Mouse (Mus musculus): ENCODE results near the gene Bicc1. TPM values are rescaled to one million over a fixed set of nuclear protein-coding genes. Genes with fewer than 3 reads are reported as not detected.

The Bicc1 gene
- polyA plus RNA-seq, 1 experiment from 2014 or later, result 6.4 TPM

GRCm38 (mm10) chr10:71114260-71114920 lies 45.1 kb downstream of the Bicc1 start:
- ATAC-seq, result no peak
- no peak for TF ChIP-seq CTCF (IDR thresholded peaks at IDR 0.05; ENCODE audit: low read depth)
- Histone ChIP-seq H3K27me3 (replicated peaks; ENCODE audit: control insufficient read depth, insufficient read depth, low read length) (no peaks in the 10 kb centered on the region), H3K9me3 (ENCODE audit: control insufficient read depth) (no peaks in the 10 kb centered on the region), H3K4me1 (replicated peaks; ENCODE audit: control insufficient read depth, insufficient read depth, low read length) (no peaks in the 10 kb centered on the region), H3K27ac (ENCODE audit: low read depth, low read length) (no peak overlapping the region), H3K9ac (ENCODE audit: low read depth, low read length) (no peak overlapping the region), H3K4me2 (replicated peaks; ENCODE audit: low read depth) (no peak overlapping the region), H3K4me3 (ENCODE audit: low read depth, low read length) (no peak overlapping the region), H3K36me3 (ENCODE audit: control insufficient read depth, insufficient read depth) (no peaks in the 10 kb centered on the region)
- WGBS, result 65% methylated on average over 10 of the region's 10 CpGs

- no peaks in the 10 kb centered on the region for H3K9me3 ChIP-seq (ENCODE audit: control insufficient read depth)
- no peak overlapping the region for H3K4me2 ChIP-seq (replicated peaks; ENCODE audit: low read depth)
- H3K4me3 ChIP-seq (ENCODE audit: low read depth, low read length), result no peak overlapping the region
- no peak for TF ChIP-seq CTCF (IDR thresholded peaks at IDR 0.05; ENCODE audit: low read depth)
- no peaks in the 10 kb centered on the region for H3K4me1 ChIP-seq (replicated peaks; ENCODE audit: control insufficient read depth, insufficient read depth, low read length)
- no peak for ATAC-seq
- 95% methylated on average over 9 of the region's 9 CpGs for WGBS
- H3K36me3 ChIP-seq (ENCODE audit: control insufficient read depth, insufficient read depth), result no peaks in the 10 kb centered on the region
- H3K9ac ChIP-seq (ENCODE audit: low read depth, low read length), result no peak overlapping the region
- no peak overlapping the region for H3K27ac ChIP-seq (ENCODE audit: low read depth, low read length)
- no peaks in the 10 kb centered on the region for H3K27me3 ChIP-seq (replicated peaks; ENCODE audit: control insufficient read depth, insufficient read depth, low read length)
These were observed 52.9 kb downstream of the Bicc1 start for GRCm38 (mm10) chr10:71106491-71107205.

- ATAC-seq, result no peak
- H3K27ac ChIP-seq (ENCODE audit: low read depth, low read length), result no peak overlapping the region
- H3K4me1 ChIP-seq (replicated peaks; ENCODE audit: control insufficient read depth, insufficient read depth, low read length), result no peaks in the 10 kb centered on the region
- H3K36me3 ChIP-seq (ENCODE audit: control insufficient read depth, insufficient read depth), result no peaks in the 10 kb centered on the region
- no peaks in the 10 kb centered on the region for H3K9me3 ChIP-seq (ENCODE audit: control insufficient read depth)
- H3K9ac ChIP-seq (ENCODE audit: low read depth, low read length), result no peak overlapping the region
- H3K27me3 ChIP-seq (replicated peaks; ENCODE audit: control insufficient read depth, insufficient read depth, low read length), result no peaks in the 10 kb centered on the region
- H3K4me2 ChIP-seq (replicated peaks; ENCODE audit: low read depth), result no peak overlapping the region
- WGBS, result 67% methylated on average over 6 of the region's 6 CpGs
- H3K4me3 ChIP-seq (ENCODE audit: low read depth, low read length), result no peak overlapping the region
- no peak for TF ChIP-seq CTCF (IDR thresholded peaks at IDR 0.05; ENCODE audit: low read depth)
These were observed 54.7 kb downstream of the Bicc1 start for GRCm38 (mm10) chr10:71104791-71105190.

- H3K9ac ChIP-seq (ENCODE audit: low read depth, low read length), result no peak overlapping the region
- no peak for TF ChIP-seq CTCF (IDR thresholded peaks at IDR 0.05; ENCODE audit: low read depth)
- ATAC-seq, result no peak
- no peak overlapping the region for H3K4me2 ChIP-seq (replicated peaks; ENCODE audit: low read depth)
- H3K9me3 ChIP-seq (ENCODE audit: control insufficient read depth), result no peaks in the 10 kb centered on the region
- WGBS, result 88% methylated on average over 8 of the region's 8 CpGs
- H3K27me3 ChIP-seq (replicated peaks; ENCODE audit: control insufficient read depth, insufficient read depth, low read length), result no peaks in the 10 kb centered on the region
- H3K27ac ChIP-seq (ENCODE audit: low read depth, low read length), result no peak overlapping the region
- no peak overlapping the region for H3K4me3 ChIP-seq (ENCODE audit: low read depth, low read length)
- H3K4me1 ChIP-seq (replicated peaks; ENCODE audit: control insufficient read depth, insufficient read depth, low read length), result no peaks in the 10 kb centered on the region
- H3K36me3 ChIP-seq (ENCODE audit: control insufficient read depth, insufficient read depth), result no peaks in the 10 kb centered on the region
These were observed 58.5 kb downstream of the Bicc1 start for GRCm38 (mm10) chr10:71100815-71101499.

- Histone ChIP-seq H3K27ac (ENCODE audit: low read depth, low read length) (no peak overlapping the region), H3K4me2 (replicated peaks; ENCODE audit: low read depth) (no peak overlapping the region), H3K27me3 (replicated peaks; ENCODE audit: control insufficient read depth, insufficient read depth, low read length) (no peaks in the 10 kb centered on the region), H3K9ac (ENCODE audit: low read depth, low read length) (no peak overlapping the region), H3K36me3 (ENCODE audit: control insufficient read depth, insufficient read depth) (no peaks in the 10 kb centered on the region), H3K4me1 (replicated peaks; ENCODE audit: control insufficient read depth, insufficient read depth, low read length) (no peaks in the 10 kb centered on the region), H3K9me3 (ENCODE audit: control insufficient read depth) (no peaks in the 10 kb centered on the region), H3K4me3 (ENCODE audit: low read depth, low read length) (no peak overlapping the region)
- ATAC-seq, result no peak
- TF ChIP-seq CTCF (IDR thresholded peaks at IDR 0.05; ENCODE audit: low read depth), result no peak
- 94% methylated on average over 8 of the region's 8 CpGs for WGBS
These were observed 64.7 kb downstream of the Bicc1 start for GRCm38 (mm10) chr10:71094707-71095254.

- no peak for ATAC-seq
- no peak overlapping the region for H3K27ac ChIP-seq (ENCODE audit: low read depth, low read length)
- TF ChIP-seq CTCF (IDR thresholded peaks at IDR 0.05; ENCODE audit: low read depth), result peak; percentile 43; the same call in 1 of the 2 replicates
- H3K9ac ChIP-seq (ENCODE audit: low read depth, low read length), result no peak overlapping the region
- 91% methylated on average over 2 of the region's 2 CpGs for WGBS
- H3K27me3 ChIP-seq (replicated peaks; ENCODE audit: control insufficient read depth, insufficient read depth, low read length), result no peaks in the 10 kb centered on the region
- no peaks in the 10 kb centered on the region for H3K4me1 ChIP-seq (replicated peaks; ENCODE audit: control insufficient read depth, insufficient read depth, low read length)
- H3K4me2 ChIP-seq (replicated peaks; ENCODE audit: low read depth), result no peak overlapping the region
- no peaks in the 10 kb centered on the region for H3K9me3 ChIP-seq (ENCODE audit: control insufficient read depth)
- H3K36me3 ChIP-seq (ENCODE audit: control insufficient read depth, insufficient read depth), result no peaks in the 10 kb centered on the region
- H3K4me3 ChIP-seq (ENCODE audit: low read depth, low read length), result no peak overlapping the region
These were observed 66.2 kb downstream of the Bicc1 start for GRCm38 (mm10) chr10:71093312-71093711.

All from intestine, postnatal 0 days (tissue).